Mouse (Mus musculus) embryonic fibroblast, embryonic 13.5 days (primary cell): ENCODE measurements around the gene Purb.

Source experiments
- CTCF ChIP-seq: IDR thresholded peaks from 2 replicates; pipeline ENCODE4 v1.5.1; 2011; ENCODE audit warnings: mild to moderate bottlenecking, control low read depth, low read length, moderate library complexity, borderline replicate concordance; ENCODE audit not compliant: insufficient read depth
- POLR2A ChIP-seq: IDR thresholded peaks from 2 replicates; pipeline ENCODE4 v1.6.1; 2011; ENCODE audit warnings: low read depth, mild to moderate bottlenecking, control low read depth, low read length, moderate library complexity

DNA sequence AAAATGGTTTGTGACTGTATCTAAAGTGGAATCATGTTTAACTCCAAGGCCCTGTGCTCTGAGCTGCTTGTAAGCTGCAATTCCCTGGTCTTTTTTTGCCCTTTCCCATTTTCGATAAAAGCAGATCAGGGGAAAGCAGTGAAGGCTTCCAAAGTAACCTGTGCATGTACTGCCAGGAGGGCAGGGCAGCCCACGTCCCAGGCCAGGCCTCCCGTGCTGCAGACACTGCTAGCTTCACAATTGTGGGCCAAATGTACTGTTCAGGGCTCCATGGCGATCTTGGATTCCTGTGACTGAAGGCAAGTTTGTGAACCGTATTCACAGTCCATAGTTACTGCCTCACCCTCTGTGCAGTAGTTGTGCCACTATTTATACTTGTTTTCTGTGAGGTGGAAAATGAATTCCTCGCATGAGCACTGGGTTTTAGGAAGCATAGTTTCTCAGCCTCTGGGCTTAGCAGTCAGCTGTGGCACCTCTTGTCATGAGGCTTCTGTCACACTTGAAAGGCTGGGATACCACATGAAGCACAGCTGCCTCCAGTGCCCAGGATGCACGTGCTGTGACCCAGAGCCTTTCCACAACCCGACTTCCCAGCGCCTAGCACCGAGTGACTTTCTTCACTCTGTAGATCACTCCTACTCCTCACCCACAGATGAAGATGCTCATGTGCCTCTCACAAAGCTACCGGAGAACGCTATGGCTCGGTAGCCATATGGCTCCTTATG is 5.1 kb upstream of the Purb start:
- TF ChIP-seq CTCF: no peak
- TF ChIP-seq POLR2A: no peak
